Comparison of ENCODE assay signal across 9 mouse cellular contexts in the genomic region with DNA sequence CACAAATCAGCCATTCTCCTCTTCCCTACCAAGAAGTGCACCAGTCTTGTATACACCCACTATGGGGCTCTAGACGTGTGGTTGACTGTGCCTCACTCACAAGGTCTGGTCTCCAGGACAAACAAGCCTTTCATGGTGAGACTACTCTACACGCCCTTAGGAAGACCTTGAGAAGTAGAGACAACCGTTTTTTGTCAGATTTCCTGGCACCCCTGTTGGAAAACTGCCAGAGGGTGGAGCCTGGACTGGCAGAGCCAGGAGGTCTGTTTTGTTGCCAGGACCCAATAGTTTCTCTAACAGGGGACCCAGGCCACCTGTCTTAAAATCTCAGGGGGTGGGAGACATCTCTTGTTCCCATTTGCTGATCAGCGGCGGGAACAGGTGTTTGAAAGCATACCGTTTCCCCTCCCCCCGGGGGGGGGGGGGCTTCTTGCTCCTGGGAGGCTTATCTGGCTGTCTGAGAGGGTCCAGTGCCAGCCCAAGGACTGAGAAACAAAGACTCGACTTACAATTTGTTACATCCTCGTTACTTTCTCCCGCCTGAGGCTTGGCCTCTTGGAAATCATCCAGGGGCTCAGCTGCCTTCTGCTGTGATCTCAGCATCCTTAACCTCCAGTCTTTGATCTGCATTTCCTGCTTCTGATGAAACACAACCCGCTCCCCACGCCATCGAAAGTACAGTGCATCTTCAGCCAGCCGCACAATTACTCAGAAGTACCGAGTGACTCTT.
DNase-seq lines count a peak whose midpoint lies in the region; ATAC-seq lines count a peak whose summit lies in the region.
"Had no signal": no experiment of that assay in that cellular context is flagged by ENCODE, and none has a peak within 500 bp of the region (broad histone marks: within the 10 kb centered on the region; RNA-seq: fewer than 3 reads in every experiment).

No protein-coding gene starts in this region.

- no peak overlapping the region for H3K4me3 ChIP-seq in midbrain, embryonic 13.5 days (replicated peaks)
- no peak overlapping the region for H3K4me3 ChIP-seq in intestine, embryonic 15.5 days (replicated peaks)
- H3K4me3 ChIP-seq: neural tube, embryonic 12.5 days had no signal

- no peaks in the 10 kb centered on the region for H3K27me3 ChIP-seq in midbrain, embryonic 13.5 days
- no peaks in the 10 kb centered on the region for H3K27me3 ChIP-seq in intestine, embryonic 15.5 days (replicated peaks)
- H3K27me3 ChIP-seq: neural tube, embryonic 12.5 days had no signal

- no peaks in the 10 kb centered on the region for H3K36me3 ChIP-seq in midbrain, embryonic 13.5 days
- H3K36me3 ChIP-seq in intestine, embryonic 15.5 days = no peaks in the 10 kb centered on the region
- H3K36me3 ChIP-seq: neural tube, embryonic 12.5 days had no signal

- 0 out of 2 replicates have a peak, but pooled peaks cover 5% of the 10 kb centered on the region for H3K9me3 ChIP-seq in midbrain, embryonic 13.5 days
- no peaks in the 10 kb centered on the region for H3K9me3 ChIP-seq in intestine, embryonic 15.5 days

- intact Hi-C loops in left cerebral cortex, postnatal 14 days (cut with DNase I) = no loop called here

- DNase-seq in CD4-positive, CD25-positive, alpha-beta regulatory T cell, adult 2 months (ENCODE audit: low read depth, low spot score) = peak; percentile 30
- DNase-seq in left cerebral cortex, postnatal 14 days (ENCODE audit: low spot score in 2 of 2) = peak; percentile 14 to 21
- no peak for DNase-seq in left cerebral cortex, adult 18-20 months (ENCODE audit: low spot score in 2 of 2)
- peak; percentile 17 for DNase-seq in cerebellum, adult 9-11 months
- DNase-seq in T-cell, adult 2 months (ENCODE audit: low spot score) = no peak

- H3K4me2 ChIP-seq in midbrain, embryonic 13.5 days (replicated peaks) = no peak overlapping the region
- no peak overlapping the region for H3K4me2 ChIP-seq in intestine, embryonic 15.5 days (replicated peaks)
- H3K4me2 ChIP-seq: neural tube, embryonic 12.5 days had no signal

- 35% methylated on average over 15 of the region's 15 CpGs for WGBS in midbrain, embryonic 13.5 days
- WGBS in intestine, embryonic 15.5 days = 37% methylated on average over 15 of the region's 15 CpGs

- no peak overlapping the region for H3K9ac ChIP-seq in midbrain, embryonic 13.5 days (replicated peaks)
- H3K9ac ChIP-seq in intestine, embryonic 15.5 days = no peak overlapping the region
- H3K9ac ChIP-seq: neural tube, embryonic 12.5 days had no signal

- no peak for ATAC-seq in CD4-positive, CD25-positive, alpha-beta regulatory T cell, adult 4 months
- peak; percentile 62; the same call in 1 of the 2 replicates for ATAC-seq in midbrain, embryonic 13.5 days
- ATAC-seq in intestine, embryonic 15.5 days = no peak

- H3K4me1 ChIP-seq in midbrain, embryonic 13.5 days (replicated peaks) = peaks cover 12% of the 10 kb centered on the region
- peaks cover 3% of the 10 kb centered on the region; the same call in 1 of the 2 replicates for H3K4me1 ChIP-seq in intestine, embryonic 15.5 days (replicated peaks)

- peak overlapping the region; percentile 41; the same call in 1 of the 2 replicates for H3K27ac ChIP-seq in midbrain, embryonic 13.5 days
- H3K27ac ChIP-seq in intestine, embryonic 15.5 days = no peak overlapping the region
- H3K27ac ChIP-seq: neural tube, embryonic 12.5 days had no signal

Comparison
In these comparisons a context has a peak if more than half of its experiments do, and no peak if none do; other contexts are left out.
1. DNase-seq: peak in CD4-positive, CD25-positive, alpha-beta regulatory T cell, adult 2 months (single experiment), left cerebral cortex, postnatal 14 days (2 of 2) and cerebellum, adult 9-11 months (single experiment); none in left cerebral cortex, adult 18-20 months (0 of 2) and T-cell, adult 2 months (single experiment).